Mouse (Mus musculus) CH12.LX (cell line): ENCODE measurements around the gene D130043K22Rik.

Source experiments
- CTCF ChIP-seq, 2 experiments: IDR thresholded peaks in 1 of 2; conservative IDR thresholded peaks in 1 of 2; 2 replicates each; pipeline ENCODE4 v1.5.1; 2011 to 2012; ENCODE audit warnings: low read depth in 2 of 2, low read length in 2 of 2, improper control_type of control experiment in 1 of 2, inconsistent platforms in 1 of 2, mild to moderate bottlenecking in 1 of 2, moderate library complexity in 1 of 2
- E2F4 ChIP-seq: IDR thresholded peaks from 2 replicates; pipeline ENCODE4 v1.6.1; 2011; ENCODE audit warnings: low read depth, low read length, improper control_type of control experiment; ENCODE audit not compliant: insufficient replicate concordance
- EP300 ChIP-seq: IDR thresholded peaks from 2 replicates; pipeline ENCODE4 v1.6.1; 2011; ENCODE audit warnings: low read length, improper control_type of control experiment
- MAFK ChIP-seq: IDR thresholded peaks from 2 replicates; pipeline ENCODE4 v1.6.1; 2011; ENCODE audit warnings: low read length, improper control_type of control experiment; ENCODE audit not compliant: insufficient replicate concordance
- POLR2A ChIP-seq: IDR thresholded peaks from 2 replicates; pipeline ENCODE4 v1.6.1; 2011; ENCODE audit warnings: low read depth, mild to moderate bottlenecking, improper control_type of control experiment, low read length
- POLR2AphosphoS2 ChIP-seq: IDR thresholded peaks from 2 replicates; pipeline ENCODE4 v1.6.1; 2011; ENCODE audit warnings: low read depth, low read length, improper control_type of control experiment
- TBP ChIP-seq: conservative IDR thresholded peaks from 2 replicates; pipeline ENCODE4 v1.6.1; 2011; ENCODE audit warnings: low read depth, low read length, improper control_type of control experiment

DNA sequence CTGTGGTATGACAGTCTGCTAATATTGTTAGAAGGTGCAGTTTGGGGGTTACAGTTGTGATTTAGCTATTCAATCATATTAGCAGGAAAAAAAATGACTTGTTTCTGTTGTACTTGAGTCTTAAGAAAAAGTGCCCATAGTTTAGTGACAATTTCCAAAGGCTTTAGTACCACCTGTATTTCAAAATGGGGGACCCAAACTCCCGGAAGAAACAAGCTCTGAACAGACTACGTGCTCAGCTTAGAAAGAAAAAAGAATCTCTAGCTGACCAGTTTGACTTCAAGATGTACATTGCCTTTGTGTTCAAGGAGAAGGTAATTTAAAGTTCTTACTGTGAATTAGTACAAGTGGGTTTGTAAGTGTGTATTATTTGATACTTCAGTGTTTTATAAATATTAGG, 41.7 kb upstream of the D130043K22Rik start:
- TF ChIP-seq CTCF (conservative IDR thresholded peaks at IDR 0.05 in 1 of 2, IDR thresholded peaks at IDR 0.05 in 1 of 2; ENCODE audit: low read depth in 2 of 2, low read length in 2 of 2) (no peak), MAFK (no peak), TBP (0 out of 2 replicates have a peak, but pooled peaks have one; percentile 5), E2F4 (no peak), EP300 (no peak), POLR2AphosphoS2 (no peak), POLR2A (no peak)
